Mouse (Mus musculus): ENCODE results near the gene Scd2. TPM values are rescaled to one million over a fixed set of nuclear protein-coding genes. Genes with fewer than 3 reads are reported as not detected.
A peak's percentile ranks its signal among the peaks of the same experiment; 100 is the strongest.

Scd2 gene
- total and polyA plus RNA-seq, 2 experiments from 2014 or later = 210 to 696 TPM

- no peaks in the 10 kb centered on the region for H3K36me3 ChIP-seq (ENCODE audit: insufficient read depth)
- no peak for TF ChIP-seq CTCF (IDR thresholded peaks at IDR 0.05; ENCODE audit: low read depth)
- 15% methylated on average over 15 of the region's 15 CpGs for WGBS
- H3K27ac ChIP-seq (ENCODE audit: low read depth, low read length) = peak overlapping the region; percentile 90
- DNase-seq = peak; percentile 29
- H3K9me3 ChIP-seq (ENCODE audit: low read length) = no peaks in the 10 kb centered on the region
- no peaks in the 10 kb centered on the region for H3K27me3 ChIP-seq (ENCODE audit: insufficient read depth, low read length)
- ATAC-seq = no peak
- H3K4me1 ChIP-seq (ENCODE audit: insufficient read depth) = peaks cover 17% of the 10 kb centered on the region
- peak overlapping the region; percentile 56 for H3K4me3 ChIP-seq (ENCODE audit: low read depth, low read length)
- peak overlapping the region; percentile 42 for H3K9ac ChIP-seq
- peak overlapping the region; percentile 81 for H3K4me2 ChIP-seq (ENCODE audit: low read depth)
Observed at GRCm38 (mm10) chr19:44283157-44284024, 10.1 kb upstream of the Scd2 start.

GRCm38 (mm10) chr19:44284025-44284695 lies 9.3 kb upstream of the Scd2 start:
- ATAC-seq (peak; percentile 99), DNase-seq (peak; percentile 97)
- Histone ChIP-seq H3K9me3 (ENCODE audit: low read length) (no peaks in the 10 kb centered on the region), H3K4me3 (ENCODE audit: low read depth, low read length) (peak overlapping the region; percentile 56), H3K4me2 (ENCODE audit: low read depth) (peak overlapping the region; percentile 81), H3K36me3 (ENCODE audit: insufficient read depth) (no peaks in the 10 kb centered on the region), H3K27me3 (ENCODE audit: insufficient read depth, low read length) (no peaks in the 10 kb centered on the region), H3K4me1 (ENCODE audit: insufficient read depth) (peaks cover 17% of the 10 kb centered on the region), H3K27ac (ENCODE audit: low read depth, low read length) (peak overlapping the region; percentile 90), H3K9ac (peak overlapping the region; percentile 59)
- no peak for TF ChIP-seq CTCF (IDR thresholded peaks at IDR 0.05; ENCODE audit: low read depth)
- under 1% methylated on average over 38 of the region's 38 CpGs for WGBS

GRCm38 (mm10) chr19:44284723-44285122 lies 8.8 kb upstream of the Scd2 start:
- DNase-seq = no peak
- no peaks in the 10 kb centered on the region for H3K9me3 ChIP-seq (ENCODE audit: low read length)
- ATAC-seq = peak; percentile 16
- H3K4me2 ChIP-seq (ENCODE audit: low read depth) = peak overlapping the region; percentile 81
- H3K9ac ChIP-seq = peak overlapping the region; percentile 59
- H3K27ac ChIP-seq (ENCODE audit: low read depth, low read length) = peak overlapping the region; percentile 90
- peak overlapping the region; percentile 56 for H3K4me3 ChIP-seq (ENCODE audit: low read depth, low read length)
- no peaks in the 10 kb centered on the region for H3K27me3 ChIP-seq (ENCODE audit: insufficient read depth, low read length)
- TF ChIP-seq CTCF (IDR thresholded peaks at IDR 0.05; ENCODE audit: low read depth) = no peak
- WGBS = 3% methylated on average over 11 of the region's 11 CpGs
- peaks cover 17% of the 10 kb centered on the region for H3K4me1 ChIP-seq (ENCODE audit: insufficient read depth)
- H3K36me3 ChIP-seq (ENCODE audit: insufficient read depth) = no peaks in the 10 kb centered on the region

GRCm38 (mm10) chr19:44285554-44285953 lies 7.9 kb upstream of the Scd2 start:
- TF ChIP-seq CTCF (IDR thresholded peaks at IDR 0.05; ENCODE audit: low read depth) = no peak
- ATAC-seq = no peak
- DNase-seq = no peak
- Histone ChIP-seq H3K27me3 (ENCODE audit: insufficient read depth, low read length) (no peaks in the 10 kb centered on the region), H3K4me3 (ENCODE audit: low read depth, low read length) (no peak overlapping the region), H3K4me2 (ENCODE audit: low read depth) (no peak overlapping the region), H3K4me1 (ENCODE audit: insufficient read depth) (peaks cover 17% of the 10 kb centered on the region), H3K36me3 (ENCODE audit: insufficient read depth) (no peaks in the 10 kb centered on the region), H3K27ac (ENCODE audit: low read depth, low read length) (no peak overlapping the region), H3K9ac (no peak overlapping the region), H3K9me3 (ENCODE audit: low read length) (no peaks in the 10 kb centered on the region)
- WGBS = 82% methylated on average over 8 of the region's 8 CpGs

- Histone ChIP-seq H3K4me1 (ENCODE audit: insufficient read depth) (peaks cover 17% of the 10 kb centered on the region), H3K4me2 (ENCODE audit: low read depth) (no peak overlapping the region), H3K27ac (ENCODE audit: low read depth, low read length) (no peak overlapping the region), H3K36me3 (ENCODE audit: insufficient read depth) (no peaks in the 10 kb centered on the region), H3K9ac (no peak overlapping the region), H3K9me3 (ENCODE audit: low read length) (no peaks in the 10 kb centered on the region), H3K27me3 (ENCODE audit: insufficient read depth, low read length) (no peaks in the 10 kb centered on the region), H3K4me3 (ENCODE audit: low read depth, low read length) (no peak overlapping the region)
- ATAC-seq (no peak), DNase-seq (no peak)
- 52% methylated on average over 2 of the region's 2 CpGs for WGBS
- no peak for TF ChIP-seq CTCF (IDR thresholded peaks at IDR 0.05; ENCODE audit: low read depth)
Observed at GRCm38 (mm10) chr19:44286109-44286508, 7.4 kb upstream of the Scd2 start.

GRCm38 (mm10) chr19:44287415-44288110 lies 5.9 kb upstream of the Scd2 start:
- H3K9me3 ChIP-seq (ENCODE audit: low read length) = no peaks in the 10 kb centered on the region
- 84% methylated on average over 11 of the region's 11 CpGs for WGBS
- DNase-seq (no peak), ATAC-seq (no peak)
- no peaks in the 10 kb centered on the region for H3K27me3 ChIP-seq (ENCODE audit: insufficient read depth, low read length)
- no peak overlapping the region for H3K4me3 ChIP-seq (ENCODE audit: low read depth, low read length)
- H3K4me1 ChIP-seq (ENCODE audit: insufficient read depth) = peaks cover 20% of the 10 kb centered on the region
- no peak overlapping the region for H3K9ac ChIP-seq
- no peaks in the 10 kb centered on the region for H3K36me3 ChIP-seq (ENCODE audit: insufficient read depth)
- TF ChIP-seq CTCF (IDR thresholded peaks at IDR 0.05; ENCODE audit: low read depth) = no peak
- no peak overlapping the region for H3K4me2 ChIP-seq (ENCODE audit: low read depth)
- no peak overlapping the region for H3K27ac ChIP-seq (ENCODE audit: low read depth, low read length)

Measured in forebrain, postnatal 0 days (tissue).